Mouse (Mus musculus) Patski (cell line): ENCODE results near the gene Zfp37. TPM values are rescaled to one million over a fixed set of nuclear protein-coding genes. Genes with fewer than 3 reads are reported as not detected.

Experiments used
- ATAC-seq: fragments of 100-300 bp; one replicate; pipeline ENCODE4 v1.8.0; 2021
- CTCF ChIA-PET: fragments of 350-600 bp; sonication (Branson Sonifier 250); formaldehyde crosslinking; loops from one replicate; lab custom pipeline; 2022; ENCODE audit warnings: inconsistent platforms; lab: Charles Lee
- POLR2A ChIA-PET: fragments of 350-600 bp; sonication (Branson Sonifier 250); formaldehyde crosslinking; loops from one replicate; lab custom pipeline; 2022; ENCODE audit warnings: antibody characterized with exemption, inconsistent platforms; lab: Charles Lee
- DNase-seq: peaks from one replicate; pipeline ENCODE4 v3.0.0-alpha.2; 2011; ENCODE audit warnings: low read depth, low spot score
- H3K27me3 ChIP-seq: fragments of 371-371 bp; one replicate; pipeline ENCODE4 v1.5.1; 2021
- CTCF ChIP-seq: fragments of 100-300 bp; IDR thresholded peaks from one replicate; pipeline ENCODE4 v1.5.1; 2021
- in situ Hi-C: fragments of 300-500 bp; cut with MboI; formaldehyde crosslinking; loops from 3 replicates; pipeline ENCODE4 v1.11.1; 2018; ENCODE audit warnings: low pct_unique_long_range_greater_than_20kb, mixed read lengths
- polyA plus RNA-seq: library from polyadenylated mRNA; unstranded; gene quantifications from one replicate; pipeline ENCODE4 v1.2.3, GENCODE M21; 2021

Zfp37 gene
- polyA plus RNA-seq, 1 experiment from 2014 or later, result 8.0 TPM

DNA sequence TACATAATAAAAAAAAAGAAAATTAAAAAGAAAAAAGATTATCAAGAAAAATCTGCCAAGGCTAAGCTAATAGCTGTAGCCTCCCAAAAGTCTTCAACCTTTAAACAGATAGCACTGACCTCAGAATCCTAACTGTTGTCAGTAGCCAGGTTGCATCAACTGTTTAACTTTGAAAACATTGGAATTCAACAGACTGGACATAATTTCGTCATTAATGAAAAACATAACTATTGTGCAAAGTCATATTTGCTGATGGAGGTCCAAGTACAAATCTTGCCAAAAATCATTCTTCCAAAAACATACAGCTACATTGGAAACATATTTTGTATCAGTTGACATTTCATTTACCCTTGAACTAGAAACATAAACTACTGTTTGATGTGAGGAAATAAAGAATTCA, 72.4 kb downstream of the Zfp37 start:
- in situ Hi-C loops, result loop anchor here (25.0 kb wide), 1 partner anchor 96 kb away; the partner anchor contains the start of gene Mup20

DNA sequence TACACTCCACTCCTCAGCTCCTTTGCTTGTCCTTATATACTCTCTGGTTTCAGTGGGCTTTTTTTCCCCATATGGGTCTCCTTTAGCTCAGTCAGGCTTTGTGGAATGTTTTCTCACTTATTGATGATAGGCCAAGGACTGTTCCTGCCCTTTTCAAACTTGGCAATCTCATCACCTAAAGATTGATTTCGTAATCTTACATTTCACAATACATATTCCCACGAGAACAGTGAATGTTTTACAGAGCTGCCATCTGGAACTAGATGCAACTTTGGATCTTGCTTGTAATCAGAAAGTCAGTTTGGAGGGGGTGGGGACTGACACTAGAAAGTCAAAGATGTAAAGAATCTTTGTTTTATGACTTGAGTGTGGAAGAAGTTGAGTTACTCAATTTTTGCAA, 80.0 kb downstream of the Zfp37 start, which contains the start of gene Mup21:
Gene Mup21 (minus strand): TSS at position 53 of the 400 bp plus-strand sequence.
- ChIA-PET CTCF (no interaction called here), POLR2A (no interaction called here)
- in situ Hi-C loops, result loop anchor here (25.0 kb wide), 1 partner anchor 89 kb away; the partner anchor contains the start of gene Mup20
- no peak for DNase-seq
- H3K27me3 ChIP-seq, result no peaks in the 10 kb centered on the region
- no peak for ATAC-seq
- no peak for TF ChIP-seq CTCF

More for the DNA sequence above, 72.4 kb downstream of the Zfp37 start:
- ATAC-seq (no peak), DNase-seq (no peak)
- no peak for TF ChIP-seq CTCF
- CTCF ChIA-PET, result no interaction called here
- H3K27me3 ChIP-seq, result no peaks in the 10 kb centered on the region
- POLR2A ChIA-PET, result no interaction called here

Other genes with a start within 250 kb of the Zfp37 start
- not detected for gene Mup20, start 176.9 kb downstream of the Zfp37 start, polyA plus RNA-seq
- not detected for gene Mup3, start 143.7 kb downstream of the Zfp37 start, polyA plus RNA-seq
- gene Mup21, start 80.2 kb downstream of the Zfp37 start, polyA plus RNA-seq, result not detected
- 18.8 TPM for gene Slc31a2, start 31.5 kb upstream of the Zfp37 start, polyA plus RNA-seq
- 22.5 TPM for gene Fkbp15, start 129.5 kb upstream of the Zfp37 start, polyA plus RNA-seq
- gene Slc31a1, start 129.7 kb upstream of the Zfp37 start, polyA plus RNA-seq, result 36.8 TPM
- 32.2 TPM for gene Cdc26, start 177.6 kb upstream of the Zfp37 start, polyA plus RNA-seq
- 10.9 TPM for gene Prpf4, start 177.8 kb upstream of the Zfp37 start, polyA plus RNA-seq
- gene Rnf183, start 204.2 kb upstream of the Zfp37 start, polyA plus RNA-seq, result 0.96 TPM
- gene Wdr31, start 239.8 kb upstream of the Zfp37 start, polyA plus RNA-seq, result 8.5 TPM
- gene Bspry, start 249.0 kb upstream of the Zfp37 start, polyA plus RNA-seq, result 3.3 TPM